Mouse (Mus musculus): ENCODE results near the gene Gm10382.
A peak's percentile ranks its signal among the peaks of the same experiment; 100 is the strongest.
"Not testable (repeated sequence)": the region's sequence is repeated elsewhere in the genome, so short reads cannot be mapped to it uniquely, and the experiment has no call there.

The Gm10382 gene

DNA sequence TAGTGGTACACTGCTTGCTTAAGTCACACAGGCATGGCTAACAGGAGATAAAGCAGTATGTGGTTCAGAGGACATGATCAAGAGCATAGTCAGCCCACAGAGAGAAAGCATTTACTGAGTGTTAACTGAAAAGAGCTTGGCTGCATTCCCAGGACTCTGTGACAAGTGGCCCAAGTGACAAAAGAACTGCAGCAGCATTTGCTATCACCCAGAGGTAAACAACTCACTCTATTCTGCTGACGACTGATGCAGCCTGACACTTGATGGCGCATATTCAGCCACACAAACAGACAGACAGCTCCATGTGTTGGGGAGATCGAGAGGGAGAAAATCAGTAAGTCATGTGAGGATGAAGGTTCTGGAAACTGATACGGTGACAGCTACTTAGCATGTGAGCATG is 24.6 kb downstream of the Gm10382 start:
- DNase-seq (ENCODE audit: low read depth, low spot score): no peak

GRCm38 (mm10) chr5:125416183-125416582 is 27.1 kb downstream of the Gm10382 start:
- no peak for DNase-seq (ENCODE audit: low read depth, low spot score)

- DNase-seq (ENCODE audit: low read depth, low spot score): no peak
Observed at GRCm38 (mm10) chr5:125418636-125419035, 29.5 kb downstream of the Gm10382 start.

DNA sequence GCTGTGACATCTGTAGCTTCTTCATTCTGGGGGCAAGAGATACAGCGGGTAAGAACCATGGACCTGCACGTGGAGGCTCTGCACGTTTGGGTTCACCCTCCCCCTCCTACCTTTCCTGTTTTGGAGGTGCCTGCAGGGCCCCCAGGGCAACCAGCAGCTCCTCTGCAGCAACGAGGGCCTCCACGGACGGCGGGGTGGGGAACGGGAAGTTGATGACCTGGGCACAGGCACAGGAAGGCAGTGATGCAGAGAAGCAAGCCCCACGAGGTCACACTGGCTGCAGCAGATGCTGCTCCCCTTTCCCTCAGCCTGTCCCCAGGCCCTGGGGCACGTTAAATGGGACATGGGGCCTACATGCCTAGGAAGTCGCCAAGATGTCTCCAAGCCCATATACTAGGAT is 30.0 kb downstream of the Gm10382 start:
- no peak for DNase-seq (ENCODE audit: low read depth, low spot score)

DNA sequence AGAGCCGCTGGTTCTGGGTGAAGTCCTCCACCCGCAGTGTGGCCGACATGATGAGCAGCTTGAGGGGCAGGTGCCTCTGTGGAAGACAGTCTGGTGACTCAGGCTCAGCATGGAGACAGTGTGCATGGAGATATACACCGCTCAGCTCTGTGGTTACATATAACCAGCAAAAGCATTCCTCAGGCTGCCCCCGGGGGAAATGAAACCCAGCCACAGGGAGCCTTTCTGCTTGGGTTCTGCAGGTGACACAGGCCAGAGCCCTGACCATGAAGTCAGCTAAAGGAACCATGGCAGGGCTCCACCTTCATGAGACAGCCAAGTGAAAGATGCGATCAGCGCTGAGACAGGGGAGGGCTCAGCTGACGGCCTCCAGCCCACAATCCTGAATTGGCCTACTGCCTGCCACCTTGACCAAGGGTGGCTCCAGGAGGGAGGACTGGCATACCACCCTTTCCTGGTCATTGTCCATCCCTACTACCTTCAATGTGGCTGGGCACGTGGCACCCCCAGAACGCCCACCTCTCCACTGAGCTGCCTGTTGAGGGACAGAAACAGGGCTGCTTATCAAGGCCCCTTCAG is 36.7 kb downstream of the Gm10382 start:
- no peak for DNase-seq (ENCODE audit: low read depth, low spot score)

- no peak for DNase-seq (ENCODE audit: low read depth, low spot score)
Observed at GRCm38 (mm10) chr5:125426343-125426742, 37.2 kb downstream of the Gm10382 start.

GRCm38 (mm10) chr5:125432324-125432723 is 43.2 kb downstream of the Gm10382 start:
- not testable (repeated sequence) for DNase-seq (ENCODE audit: low read depth, low spot score)

GRCm38 (mm10) chr5:125433793-125434337 is 44.7 kb downstream of the Gm10382 start, which contains the start of gene Dhx37:
TSS of gene Dhx37 (minus strand) at chr5:125434121.
- DNase-seq (ENCODE audit: low read depth, low spot score): peak; percentile 98

- peak; percentile 66 for DNase-seq (ENCODE audit: low read depth, low spot score)
Observed at GRCm38 (mm10) chr5:125434347-125434746, 45.2 kb downstream of the Gm10382 start.

Data from CD4-positive, CD25-positive, alpha-beta regulatory T cell, adult 2 months (primary cell).